In genomic region chr4:124228537-124228936, GRCm38 (mm10) we compare ENCODE assay signal across 8 mouse cellular contexts.
DNase-seq lines count a peak whose midpoint lies in the region; ATAC-seq lines count a peak whose summit lies in the region.

No protein-coding gene starts in this region.

- H3K36me3 ChIP-seq in hindbrain, embryonic 13.5 days, result no peaks in the 10 kb centered on the region
- H3K36me3 ChIP-seq in stomach, embryonic 15.5 days, result no peaks in the 10 kb centered on the region

- no peak overlapping the region for H3K9ac ChIP-seq in hindbrain, embryonic 13.5 days
- no peak overlapping the region for H3K9ac ChIP-seq in stomach, embryonic 15.5 days

- 11% methylated on average over 17 of the region's 17 CpGs for whole genome bisulfite sequencing in hindbrain, embryonic 13.5 days
- 9% methylated on average over 17 of the region's 17 CpGs for whole genome bisulfite sequencing in stomach, embryonic 15.5 days

- no peaks in the 10 kb centered on the region for H3K9me3 ChIP-seq in hindbrain, embryonic 13.5 days
- no peaks in the 10 kb centered on the region for H3K9me3 ChIP-seq in stomach, embryonic 15.5 days

- H3K27ac ChIP-seq in hindbrain, embryonic 13.5 days, result no peak overlapping the region
- no peak overlapping the region for H3K27ac ChIP-seq in stomach, embryonic 15.5 days

- H3K27me3 ChIP-seq in hindbrain, embryonic 13.5 days, result peaks cover 46% of the 10 kb centered on the region
- 0 out of 2 replicates have a peak, but pooled peaks cover 6% of the 10 kb centered on the region for H3K27me3 ChIP-seq in stomach, embryonic 15.5 days (replicated peaks)

- DNase-seq in gastrocnemius, adult 18-20 months (ENCODE audit: low spot score), result peak; percentile 25
- DNase-seq in gastrocnemius, postnatal 25 days, result no peak
- DNase-seq in cerebellum, adult 9-10 months, result peak; percentile 43
- peak; percentile 78 to 79 for DNase-seq in layer of hippocampus, postnatal 14 days (ENCODE audit: low spot score in 2 of 2)

- no peak overlapping the region for H3K4me2 ChIP-seq in hindbrain, embryonic 13.5 days
- H3K4me2 ChIP-seq in stomach, embryonic 15.5 days, result peak overlapping the region; percentile 13

- no peak overlapping the region for H3K4me3 ChIP-seq in hindbrain, embryonic 13.5 days
- no peak overlapping the region for H3K4me3 ChIP-seq in stomach, embryonic 15.5 days (replicated peaks)

- H3K4me1 ChIP-seq in hindbrain, embryonic 13.5 days (replicated peaks), result peaks cover 10% of the 10 kb centered on the region
- 0 out of 2 replicates have a peak, but pooled peaks cover 5% of the 10 kb centered on the region for H3K4me1 ChIP-seq in stomach, embryonic 15.5 days

- ATAC-seq in frontal cortex, adult (ENCODE audit: low TSS enrichment), result peak; percentile 84
- peak; percentile 32; the same call in 1 of the 2 replicates for ATAC-seq in hindbrain, embryonic 13.5 days (ENCODE audit: low FRiP score)
- peak; percentile 76 for ATAC-seq in megakaryocyte progenitor cell, adult 5-6 weeks (replicated peaks; ENCODE audit: poor library complexity)
- peak; percentile 50; the same call in 1 of the 2 replicates for ATAC-seq in stomach, embryonic 15.5 days (ENCODE audit: insufficient read depth, low FRiP score, low read depth)

Comparison
In these comparisons a context has a peak if more than half of its experiments do, and no peak if none do; other contexts are left out.
1. ATAC-seq: peak in every context shown above with its lines; median percentile 84 in frontal cortex, adult; 76 in megakaryocyte progenitor cell, adult 5-6 weeks; 50 in stomach, embryonic 15.5 days; 32 in hindbrain, embryonic 13.5 days.